Mouse (Mus musculus) layer of hippocampus, adult 2 months (tissue): ENCODE results near the gene Slc12a5. TPM values are rescaled to one million over a fixed set of nuclear protein-coding genes. Genes with fewer than 3 reads are reported as not detected.

Source experiments
- DNase-seq, 2 experiments: peaks; one replicate each; pipeline ENCODE4 v3.0.0; 2022; ENCODE audit warnings: low spot score in 2 of 2
- H3K27ac ChIP-seq: fragments of 200-600 bp; 2 replicates; pipeline ENCODE4 v1.8.1; 2022
- H3K4me3 ChIP-seq: fragments of 200-600 bp; 2 replicates; pipeline ENCODE4 v1.8.1; 2022; ENCODE audit warnings: mild to moderate bottlenecking
- CTCF ChIP-seq: fragments of 200-600 bp; conservative IDR thresholded peaks from 2 replicates; pipeline ENCODE4 v1.8.1; 2022; ENCODE audit warnings: antibody characterized with exemption, mild to moderate bottlenecking, moderate library complexity
- total RNA-seq, 2 experiments: library from RNA; stranded (reverse); gene quantifications; 2 replicates each; pipeline ENCODE4 v1.2.3; 2021

Gene Slc12a5
- total RNA-seq, 2 experiments from 2014 or later: 406 to 409 TPM

DNA sequence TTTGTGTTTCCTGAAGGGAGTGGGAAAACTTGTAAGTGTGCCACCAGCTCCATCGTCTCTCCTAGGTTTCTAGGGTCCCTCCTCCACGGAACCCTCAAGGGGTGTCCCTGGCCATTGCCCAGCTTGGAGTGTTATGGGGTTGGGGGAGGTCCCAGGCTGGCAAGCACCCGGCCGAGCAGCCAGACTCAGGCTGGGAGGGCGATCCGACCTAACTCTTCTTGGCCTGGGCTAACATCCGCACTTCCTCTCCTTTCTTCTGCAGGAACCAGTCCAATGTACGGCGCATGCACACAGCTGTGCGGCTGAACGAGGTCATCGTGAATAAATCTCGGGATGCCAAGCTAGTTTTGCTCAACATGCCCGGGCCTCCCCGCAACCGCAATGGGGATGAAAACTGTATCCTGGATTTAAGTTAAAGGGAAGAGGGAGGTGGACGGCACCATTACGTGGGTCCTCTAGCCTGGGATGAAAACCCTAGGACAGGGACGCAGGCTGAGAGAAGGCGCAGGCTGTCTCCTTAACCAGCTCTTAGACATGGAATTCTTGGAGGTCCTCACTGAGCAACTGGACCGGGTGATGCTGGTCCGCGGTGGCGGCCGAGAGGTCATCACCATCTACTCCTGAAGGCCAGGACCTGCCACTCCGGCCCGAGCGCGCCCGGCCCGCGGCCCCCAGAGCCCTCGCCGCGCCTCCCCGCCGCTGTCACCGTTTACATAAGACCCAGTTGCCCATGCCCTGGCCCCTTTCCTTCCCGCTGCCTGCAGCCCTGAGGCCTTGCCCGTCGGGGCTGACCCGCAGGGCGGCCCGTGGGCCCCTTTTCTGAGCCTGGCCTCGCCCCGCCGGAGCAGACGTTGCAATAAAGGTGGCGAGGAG lies 36.5 kb downstream of the Slc12a5 start:
- Histone ChIP-seq H3K4me3 (no peak overlapping the region), H3K27ac (peak overlapping the region; percentile 72)
- no peak for TF ChIP-seq CTCF
- no peak for DNase-seq

DNA sequence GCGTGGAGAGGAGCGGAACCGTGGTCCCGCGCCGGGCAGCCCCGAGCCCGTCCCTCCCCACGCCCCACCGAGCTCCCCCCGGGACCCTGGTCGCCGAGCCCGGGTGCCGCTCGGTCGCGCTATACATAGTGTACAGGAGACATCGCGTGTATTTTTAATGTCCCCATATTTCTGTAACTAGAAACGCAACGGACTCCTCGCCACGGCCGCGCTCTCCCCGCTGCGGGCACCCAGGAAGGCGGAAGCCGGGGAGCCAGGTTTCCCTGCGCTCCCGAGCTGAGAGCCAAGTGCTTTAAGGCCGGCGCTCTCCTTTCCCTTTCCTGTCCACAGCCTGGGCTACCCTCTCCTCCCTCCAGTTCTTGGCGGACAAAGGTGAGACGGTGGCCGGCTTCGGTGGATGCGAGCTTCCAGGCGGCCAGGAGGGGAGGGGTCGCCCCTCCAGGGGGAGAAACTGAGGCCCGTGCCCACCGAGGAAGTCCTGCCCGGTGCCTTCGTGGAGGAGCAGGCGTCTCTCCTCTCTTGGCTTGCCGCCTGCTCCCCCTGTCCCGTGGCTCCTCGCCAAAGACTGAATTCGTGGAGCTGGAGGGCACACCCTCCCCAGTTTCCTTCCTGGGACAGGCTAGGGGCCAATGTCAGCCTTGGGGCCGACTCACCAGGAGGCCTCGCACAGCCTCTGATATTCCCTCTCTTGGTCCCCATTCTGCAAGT lies 37.3 kb downstream of the Slc12a5 start:
- DNase-seq: no peak
- no peak for TF ChIP-seq CTCF
- Histone ChIP-seq H3K4me3 (no peak overlapping the region), H3K27ac (peak overlapping the region; percentile 72)

DNA sequence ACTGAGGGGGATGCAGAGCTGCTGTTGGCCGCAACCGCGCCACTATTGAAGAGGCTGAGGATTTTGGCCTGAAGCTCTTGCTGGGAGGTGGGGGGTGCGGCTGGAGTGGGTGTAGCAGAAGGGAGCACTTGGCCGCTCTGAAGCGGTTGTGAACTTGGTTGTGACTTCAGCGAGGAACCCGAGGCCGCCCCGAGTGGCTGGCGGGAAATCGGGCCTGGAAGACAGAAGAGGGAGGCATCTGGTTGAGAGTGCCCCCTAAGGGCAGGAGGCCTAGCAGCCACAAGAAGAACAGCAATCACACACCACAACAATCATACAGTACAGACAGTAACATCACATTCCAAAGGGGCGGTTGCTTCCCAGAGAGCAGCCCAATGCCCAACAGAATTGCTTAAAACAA lies 41.4 kb downstream of the Slc12a5 start:
- TF ChIP-seq CTCF: peak; percentile 60
- peak overlapping the region; percentile 28; the same call in 1 of the 2 replicates for H3K27ac ChIP-seq
- no peak for DNase-seq
- H3K4me3 ChIP-seq: no peak overlapping the region

DNA sequence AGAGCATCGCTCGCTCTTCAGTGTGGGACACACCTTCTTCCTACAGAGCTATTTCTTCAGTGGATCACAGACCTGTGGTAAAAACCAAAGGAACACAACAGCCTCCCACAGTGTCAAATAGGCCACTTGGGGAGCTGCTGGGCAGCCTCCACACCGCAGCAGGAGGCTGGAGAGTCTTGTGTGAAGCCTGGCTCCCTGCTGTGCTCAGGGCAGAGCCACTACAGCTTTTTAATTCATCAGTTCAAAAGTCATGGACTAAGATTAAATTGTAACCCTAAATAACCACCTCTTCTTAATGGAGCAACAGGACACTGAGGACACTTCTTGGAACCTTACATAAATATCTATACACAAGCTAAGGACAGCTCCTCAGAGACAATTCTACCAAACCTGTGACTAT lies 42.5 kb downstream of the Slc12a5 start:
- Histone ChIP-seq H3K27ac (peak overlapping the region; percentile 3; the same call in 1 of the 2 replicates), H3K4me3 (no peak overlapping the region)
- peak; percentile 8; the same call in 1 of the 2 replicates for TF ChIP-seq CTCF
- DNase-seq: no peak

DNA sequence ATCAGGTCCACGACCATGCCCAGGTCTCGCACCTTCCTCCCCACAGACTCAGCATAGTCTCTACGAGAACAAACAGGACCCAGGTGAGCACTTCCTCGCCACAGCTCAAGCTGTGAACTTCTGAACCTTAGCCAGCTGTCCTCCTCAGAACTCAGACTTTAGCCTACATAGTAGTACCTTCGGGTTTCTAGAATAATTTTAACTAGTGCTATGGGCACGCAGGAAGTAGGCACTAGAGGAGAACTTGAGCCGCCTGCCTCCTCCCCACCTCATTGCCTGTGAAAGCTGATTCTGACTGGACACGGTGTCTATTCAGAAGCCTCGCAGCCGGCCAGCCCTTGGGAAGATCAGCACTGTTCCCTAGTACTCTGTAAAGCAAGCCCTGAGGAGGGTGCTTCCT lies 43.6 kb downstream of the Slc12a5 start:
- DNase-seq: no peak
- H3K27ac ChIP-seq: no peak overlapping the region
- H3K4me3 ChIP-seq: no peak overlapping the region
- TF ChIP-seq CTCF: no peak

DNA sequence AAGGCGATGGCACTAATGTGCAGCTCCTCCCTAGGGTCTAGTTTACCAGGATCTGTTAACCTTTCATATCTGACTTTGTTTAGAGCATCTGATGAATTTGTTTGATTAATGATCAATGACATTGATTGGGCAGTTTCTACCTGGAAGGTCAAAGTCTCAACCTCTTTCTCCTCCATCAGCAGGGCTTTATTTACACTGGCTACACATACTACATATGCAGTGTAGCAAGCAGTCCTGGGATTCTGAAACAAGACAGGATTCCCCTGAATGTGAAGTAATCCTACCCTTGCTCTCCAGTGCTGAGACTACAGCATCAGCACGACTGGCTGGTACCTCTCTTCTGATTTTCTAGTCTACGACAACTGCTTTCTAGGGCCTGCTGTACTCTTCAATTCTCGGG lies 46.2 kb downstream of the Slc12a5 start:
- TF ChIP-seq CTCF: no peak
- DNase-seq: no peak
- no peak overlapping the region for H3K27ac ChIP-seq
- no peak overlapping the region for H3K4me3 ChIP-seq

DNA sequence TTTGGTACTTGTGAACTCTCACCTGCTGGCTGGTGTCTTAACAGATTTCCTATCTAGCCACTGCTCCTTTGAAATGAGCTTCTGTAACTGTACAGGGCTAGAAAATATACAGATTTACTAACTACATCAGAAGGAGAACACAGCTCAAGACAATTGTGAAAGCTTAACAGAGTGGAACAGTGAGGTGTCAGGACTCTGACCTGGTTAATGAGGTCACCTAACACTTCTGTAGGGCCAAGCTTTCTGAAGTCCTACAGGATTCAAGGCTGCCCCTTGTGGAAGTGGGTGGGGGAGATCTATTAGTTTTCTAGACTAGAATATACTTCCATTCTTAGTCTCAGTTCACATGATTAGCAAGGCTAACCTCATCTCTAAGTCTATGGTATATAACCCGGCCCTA lies 47.4 kb downstream of the Slc12a5 start:
- DNase-seq: no peak
- no peak for TF ChIP-seq CTCF
- Histone ChIP-seq H3K27ac (no peak overlapping the region), H3K4me3 (no peak overlapping the region)

DNA sequence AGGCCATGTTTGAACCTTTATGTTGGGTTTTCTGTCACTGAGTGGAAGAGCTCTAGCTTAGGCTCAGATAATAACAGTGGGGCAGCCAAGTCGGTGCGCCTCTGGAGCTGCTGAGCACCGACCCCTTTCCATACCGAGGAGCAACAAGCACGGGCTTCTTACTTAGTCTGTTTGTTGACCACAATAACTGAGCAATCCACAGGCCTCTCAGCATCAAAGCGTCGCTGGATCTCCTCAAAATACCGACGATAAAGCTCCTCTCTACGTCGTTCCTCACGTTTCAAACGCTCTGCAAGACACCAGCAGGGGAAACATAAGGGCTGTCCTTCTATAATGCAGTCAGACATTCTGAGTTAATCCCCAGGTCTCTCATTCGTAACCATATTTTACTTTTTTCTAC lies 48.6 kb downstream of the Slc12a5 start:
- no peak for TF ChIP-seq CTCF
- Histone ChIP-seq H3K27ac (no peak overlapping the region), H3K4me3 (no peak overlapping the region)
- no peak for DNase-seq

DNA sequence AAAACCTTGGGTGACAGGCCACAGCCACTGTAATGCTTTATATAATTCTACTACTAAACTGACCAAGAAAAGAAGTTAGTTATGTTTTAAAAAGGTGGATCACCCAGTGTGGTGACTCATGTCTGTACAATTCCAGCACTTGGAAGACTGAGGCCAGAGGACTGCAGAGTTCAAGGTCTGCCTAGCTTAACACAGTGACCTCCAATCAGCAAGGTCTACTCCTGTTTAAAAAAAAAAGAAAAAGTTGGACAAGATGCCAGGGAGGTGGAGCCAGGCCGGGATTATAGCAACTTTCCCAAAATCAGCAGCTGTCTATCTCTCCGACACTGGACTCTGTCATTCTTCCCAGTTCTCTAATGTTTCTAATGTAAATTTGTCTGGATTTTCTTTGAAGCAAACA lies 49.0 kb downstream of the Slc12a5 start:
- H3K4me3 ChIP-seq: no peak overlapping the region
- H3K27ac ChIP-seq: no peak overlapping the region
- DNase-seq: no peak
- no peak for TF ChIP-seq CTCF

DNA sequence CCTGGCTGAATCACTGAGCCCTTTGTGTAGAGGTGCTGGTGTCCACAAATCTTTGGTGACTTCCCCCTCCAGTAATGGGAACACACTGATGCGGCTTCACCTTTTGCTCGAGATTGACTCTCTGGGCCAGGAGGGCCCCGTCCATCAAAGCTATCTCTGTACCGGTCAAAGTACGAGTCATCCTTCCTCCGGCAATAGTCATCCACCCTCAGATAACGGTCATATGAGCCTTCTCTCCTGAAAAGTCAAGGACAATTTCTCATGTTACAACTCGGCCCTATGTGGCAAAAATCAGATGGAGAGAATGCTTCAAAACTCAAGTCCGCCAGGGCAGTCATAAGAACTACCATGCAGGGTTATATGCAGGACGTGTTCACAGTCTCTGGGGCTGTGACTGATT lies 49.7 kb downstream of the Slc12a5 start:
- DNase-seq: no peak
- no peak for TF ChIP-seq CTCF
- H3K4me3 ChIP-seq: no peak overlapping the region
- no peak overlapping the region for H3K27ac ChIP-seq

DNA sequence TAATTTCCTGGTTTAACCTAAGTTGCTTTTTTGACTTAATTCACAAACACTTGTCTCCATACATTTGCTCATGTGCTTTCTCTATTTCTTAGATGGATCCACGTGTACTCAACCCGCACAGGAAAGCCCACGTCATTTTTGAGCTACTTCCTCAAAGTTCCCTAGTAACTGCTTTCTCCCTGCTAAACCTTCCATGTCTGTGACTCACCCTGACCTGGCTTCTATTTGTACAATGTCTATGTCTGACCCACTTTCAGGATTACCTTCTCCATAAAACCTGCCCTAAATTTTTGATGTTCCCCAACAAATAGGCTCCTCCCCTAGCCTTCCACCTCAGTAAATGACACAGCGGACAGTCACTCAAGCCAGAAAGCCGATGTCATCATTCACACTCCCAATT lies 54.3 kb downstream of the Slc12a5 start:
- TF ChIP-seq CTCF: no peak
- Histone ChIP-seq H3K27ac (no peak overlapping the region), H3K4me3 (no peak overlapping the region)
- DNase-seq: no peak

DNA sequence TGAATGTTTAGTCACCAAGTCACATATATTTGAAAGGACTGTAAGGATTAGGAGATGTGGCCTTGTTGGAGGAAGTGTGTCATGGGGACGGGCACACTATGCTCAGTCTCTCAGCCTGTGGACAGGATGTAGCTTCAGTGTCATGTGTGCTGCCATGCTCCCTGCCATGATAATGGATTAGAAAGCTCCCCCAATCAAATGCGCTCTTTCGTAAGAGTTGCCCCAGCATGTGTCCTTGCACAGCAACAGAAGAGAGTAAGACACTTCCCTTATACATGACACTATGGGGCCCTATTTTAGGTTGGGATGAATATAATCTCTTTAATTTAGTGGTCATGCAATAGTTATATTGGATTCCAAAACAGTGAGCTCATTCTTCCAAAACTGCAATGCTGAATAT lies 59.9 kb downstream of the Slc12a5 start:
- DNase-seq: no peak

DNA sequence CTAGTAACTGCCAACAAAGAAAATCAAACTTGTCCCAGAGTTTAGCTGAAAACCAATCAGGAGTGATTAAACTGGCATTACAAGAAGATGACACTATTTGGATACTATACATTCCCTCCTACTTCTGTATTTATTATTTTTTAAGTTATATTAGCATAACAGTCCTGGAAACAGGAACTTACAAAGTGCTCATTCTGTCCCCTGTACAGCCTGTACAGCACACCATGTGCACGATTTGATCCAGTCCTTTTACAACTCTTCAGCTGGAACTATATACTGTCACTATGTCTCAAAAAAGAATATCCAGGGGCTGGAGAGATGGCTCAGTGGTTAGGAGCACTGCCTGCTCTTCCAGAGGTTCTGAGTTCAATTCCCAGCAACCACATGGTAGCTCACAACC lies 66.6 kb downstream of the Slc12a5 start:
- TF ChIP-seq CTCF: no peak

More for the DNA sequence above, 59.9 kb downstream of the Slc12a5 start:
- Histone ChIP-seq H3K27ac (no peak overlapping the region), H3K4me3 (no peak overlapping the region)
- no peak for TF ChIP-seq CTCF

More for the DNA sequence above, 66.6 kb downstream of the Slc12a5 start:
- H3K27ac ChIP-seq: no peak overlapping the region
- DNase-seq: no peak
- H3K4me3 ChIP-seq: no peak overlapping the region
